Mouse (Mus musculus) testis, adult 2 months (tissue): ENCODE results near the gene Hoxb8.

Experiments
- CTCF ChIP-seq: fragments of 200-500 bp; IDR thresholded peaks from 2 replicates; pipeline ENCODE4 v1.5.1; 2012; ENCODE audit warnings: low read depth, mild to moderate bottlenecking, inconsistent platforms, low read length, moderate library complexity; ENCODE audit not compliant: control insufficient read depth, insufficient read depth, insufficient replicate concordance
- POLR2A ChIP-seq: fragments of 200-500 bp; IDR thresholded peaks from 2 replicates; pipeline ENCODE4 v1.6.1; 2012; ENCODE audit warnings: low read depth, mild to moderate bottlenecking, inconsistent platforms, low read length, moderate library complexity; ENCODE audit not compliant: control insufficient read depth

GRCm38 (mm10) chr11:96302381-96303150 lies 20.9 kb downstream of the Hoxb8 start:
- TF ChIP-seq CTCF: no peak
- TF ChIP-seq POLR2A: no peak
